8 mouse cellular contexts compared by ENCODE assay signal in genomic region chr10:61492040-61492439, GRCm38 (mm10). TPM values are rescaled to one million over a fixed set of nuclear protein-coding genes. Genes with fewer than 3 reads are reported as not detected.
DNase-seq lines count a peak whose midpoint lies in the region; ATAC-seq and TF ChIP-seq lines count a peak whose summit lies in the region.

No protein-coding gene starts in this region.

- no peaks in the 10 kb centered on the region for H3K27me3 ChIP-seq in embryonic facial prominence, embryonic 15.5 days
- H3K27me3 ChIP-seq in limb, embryonic 14.5 days (ENCODE audit: control insufficient read depth, insufficient read depth, low read length) = no peaks in the 10 kb centered on the region
- H3K27me3 ChIP-seq in splenic B cell, adult 2 months (ENCODE audit: control insufficient read depth, insufficient read depth, low read length, poor library complexity, severe bottlenecking) = no peaks in the 10 kb centered on the region

- TF ChIP-seq POLR2A in limb, embryonic 14.5 days (IDR thresholded peaks at IDR 0.05; ENCODE audit: borderline replicate concordance, extremely low read depth, insufficient read depth, insufficient read length) = no peak

- peak; percentile 89 for DNase-seq in 3T3-L1 (ENCODE audit: low read depth, low spot score)
- DNase-seq in adrenal gland, postnatal 25 days = peak; percentile 84
- DNase-seq in heart, adult 8-10 months (ENCODE audit: low spot score) = peak; percentile 68
- peak; percentile 73 to 79 for DNase-seq in kidney, adult 8-10 months
- peak; percentile 73 for DNase-seq in limb, embryonic 14.5 days (ENCODE audit: low spot score)
- peak; percentile 31 to 39 for DNase-seq in monocyte, adult 2 months (ENCODE audit: low read depth in 1 of 2, low spot score in 2 of 2)
- DNase-seq in splenic B cell, adult 2 months (ENCODE audit: low read depth, low spot score) = peak; percentile 75

- peak; percentile 31; the same call in 1 of the 2 replicates for ATAC-seq in embryonic facial prominence, embryonic 15.5 days (ENCODE audit: insufficient number of reproducible peaks, low FRiP score, low TSS enrichment, low read depth)
- peak; percentile 46; the same call in 1 of the 2 replicates for ATAC-seq in limb, embryonic 14.5 days (ENCODE audit: low FRiP score, low read depth)

- peaks cover 18% of the 10 kb centered on the region for H3K4me1 ChIP-seq in embryonic facial prominence, embryonic 15.5 days
- H3K4me1 ChIP-seq in limb, embryonic 14.5 days (ENCODE audit: control insufficient read depth, insufficient read depth, low read length) = peaks cover 23% of the 10 kb centered on the region

- 7% methylated on average over 11 of the region's 11 CpGs for WGBS in embryonic facial prominence, embryonic 15.5 days
- 9% methylated on average over 11 of the region's 11 CpGs for WGBS in limb, embryonic 14.5 days

- no peak overlapping the region for H3K4me3 ChIP-seq in embryonic facial prominence, embryonic 15.5 days (replicated peaks)
- H3K4me3 ChIP-seq in limb, embryonic 14.5 days (replicated peaks; ENCODE audit: low read length) = no peak overlapping the region

- peak overlapping the region; percentile 15; the same call in 1 of the 2 replicates for H3K4me2 ChIP-seq in embryonic facial prominence, embryonic 15.5 days (replicated peaks)
- no peak overlapping the region for H3K4me2 ChIP-seq in limb, embryonic 14.5 days (replicated peaks; ENCODE audit: low read depth, low read length, severe bottlenecking)

- no peaks in the 10 kb centered on the region for H3K36me3 ChIP-seq in embryonic facial prominence, embryonic 15.5 days
- H3K36me3 ChIP-seq in limb, embryonic 14.5 days (ENCODE audit: control insufficient read depth, insufficient read depth, low read length) = no peaks in the 10 kb centered on the region
- no peaks in the 10 kb centered on the region for H3K36me3 ChIP-seq in splenic B cell, adult 2 months (ENCODE audit: control insufficient read depth, insufficient read depth, low read length, poor library complexity, severe bottlenecking)

- H3K27ac ChIP-seq in embryonic facial prominence, embryonic 15.5 days (replicated peaks) = no peak overlapping the region
- H3K27ac ChIP-seq in limb, embryonic 14.5 days (replicated peaks; ENCODE audit: low read depth, low read length) = no peak overlapping the region

- no peaks in the 10 kb centered on the region for H3K9me3 ChIP-seq in embryonic facial prominence, embryonic 15.5 days (replicated peaks)
- H3K9me3 ChIP-seq in limb, embryonic 14.5 days (ENCODE audit: control insufficient read depth, low read length) = no peaks in the 10 kb centered on the region

- no peak overlapping the region for H3K9ac ChIP-seq in embryonic facial prominence, embryonic 15.5 days
- no peak overlapping the region for H3K9ac ChIP-seq in limb, embryonic 14.5 days (ENCODE audit: low read depth, low read length, severe bottlenecking)

RNA-seq across cellular contexts. Expression of gene Lrrc20, which starts 16.4 kb away (rescaled TPM):
- total RNA-seq in adrenal gland, postnatal 25 days (2021) = 22.6 and 28.9 TPM in 2 replicates
- polyA plus RNA-seq in embryonic facial prominence, embryonic 15.5 days (2015; fragmentation: Nextera tagmentation; extraction: Ambion mirVana) = 10.0 and 10.5 TPM in 2 replicates
- total RNA-seq in heart, adult 8-10 months (2022) = 10 to 100 TPM; 32.7 to 43.3 (median 40.3) TPM
- polyA plus RNA-seq in limb, embryonic 14.5 days (2012; rRNA removed) = 11.3 and 15.3 TPM in 2 replicates
- polyA plus RNA-seq in limb, embryonic 14.5 days (2014; fragmentation: Nextera tagmentation; extraction: Ambion mirVana) = 10.2 and 10.4 TPM in 2 replicates

RNA-seq across cellular contexts. Expression of gene Eif4ebp2, which starts 39.6 kb away (rescaled TPM):
- 92.3 and 112 TPM in 2 replicates for total RNA-seq in adrenal gland, postnatal 25 days (2021)
- 66.0 and 66.9 TPM in 2 replicates for polyA plus RNA-seq in embryonic facial prominence, embryonic 15.5 days (2015; fragmentation: Nextera tagmentation; extraction: Ambion mirVana)
- total RNA-seq in heart, adult 8-10 months (2022) = 10 to 100 TPM; 59.5 to 77.7 (median 70.8) TPM
- polyA plus RNA-seq in limb, embryonic 14.5 days (2012; rRNA removed) = 55.4 and 77.6 TPM in 2 replicates
- 42.7 and 50.4 TPM in 2 replicates for polyA plus RNA-seq in limb, embryonic 14.5 days (2014; fragmentation: Nextera tagmentation; extraction: Ambion mirVana)

Comparison
In these comparisons a context has a peak if more than half of its experiments do, and no peak if none do; other contexts are left out.
1. DNase-seq: peak in every context shown above with its lines; median percentile 89 in 3T3-L1; 84 in adrenal gland, postnatal 25 days; 76 in kidney, adult 8-10 months; 75 in splenic B cell, adult 2 months; 73 in limb, embryonic 14.5 days; 68 in heart, adult 8-10 months; 35 in monocyte, adult 2 months.